Mouse (Mus musculus) 3T3-L1 (cell line): ENCODE data around the gene Rnf38.

ENCODE experiments used
- DNase-seq: peaks from one replicate; pipeline ENCODE4 v3.0.0-alpha.2; 2015; ENCODE audit warnings: low read depth, low spot score

The Rnf38 gene

GRCm38 (mm10) chr4:44224141-44224540 lies 9.4 kb downstream of the Rnf38 start:
- DNase-seq: no peak

- DNase-seq: no peak
Measured at GRCm38 (mm10) chr4:44223444-44223843, 10.1 kb downstream of the Rnf38 start.

DNA sequence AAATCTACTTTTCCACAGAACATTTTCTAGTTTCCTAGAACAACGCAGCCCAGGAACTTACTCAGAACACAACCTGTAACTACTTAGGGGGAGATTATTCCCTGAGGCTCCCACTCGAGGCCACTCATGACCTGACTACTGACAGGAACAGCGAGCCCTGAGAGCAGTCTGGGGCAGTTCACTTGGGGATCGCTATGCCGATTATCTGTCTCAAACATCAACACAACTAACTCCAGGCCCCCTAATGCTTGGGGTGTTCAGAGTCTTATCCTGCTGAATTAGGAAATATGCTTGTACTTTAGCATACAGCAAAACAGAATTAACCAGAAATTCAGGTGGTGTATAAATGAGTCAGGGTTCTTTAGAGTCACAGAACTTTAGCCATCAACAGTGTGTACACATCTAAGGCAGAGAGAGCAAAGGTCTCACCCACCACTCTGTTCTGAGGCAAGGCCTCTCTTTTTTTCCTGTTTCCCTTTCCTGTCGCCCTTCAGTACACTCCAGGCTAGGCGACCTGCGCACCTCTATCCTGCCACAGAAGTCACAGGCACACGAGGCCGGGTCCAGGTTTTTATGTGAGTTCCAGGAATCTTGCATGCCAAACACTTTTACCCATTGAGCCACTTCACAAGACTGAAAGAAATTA lies 16.7 kb downstream of the Rnf38 start:
- no peak for DNase-seq

DNA sequence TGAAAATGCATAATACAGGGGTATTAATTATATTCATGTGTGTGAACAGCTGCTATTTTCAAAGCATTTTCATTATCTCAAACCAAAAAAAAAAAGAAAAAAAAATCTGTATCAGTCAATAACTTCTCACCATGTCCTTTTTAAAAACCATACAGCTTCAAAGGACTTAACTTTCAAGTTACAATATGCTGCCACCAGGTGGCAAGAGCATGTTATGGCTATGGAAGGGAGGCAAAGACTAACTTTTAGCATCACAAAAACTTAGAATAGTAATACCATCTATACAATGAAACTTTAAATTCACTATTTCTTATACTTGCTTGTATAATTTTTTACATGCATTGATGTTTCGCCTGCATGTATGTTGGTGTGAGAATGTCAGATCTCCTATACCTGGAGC lies 33.6 kb downstream of the Rnf38 start:
- DNase-seq: peak; percentile 58

DNA sequence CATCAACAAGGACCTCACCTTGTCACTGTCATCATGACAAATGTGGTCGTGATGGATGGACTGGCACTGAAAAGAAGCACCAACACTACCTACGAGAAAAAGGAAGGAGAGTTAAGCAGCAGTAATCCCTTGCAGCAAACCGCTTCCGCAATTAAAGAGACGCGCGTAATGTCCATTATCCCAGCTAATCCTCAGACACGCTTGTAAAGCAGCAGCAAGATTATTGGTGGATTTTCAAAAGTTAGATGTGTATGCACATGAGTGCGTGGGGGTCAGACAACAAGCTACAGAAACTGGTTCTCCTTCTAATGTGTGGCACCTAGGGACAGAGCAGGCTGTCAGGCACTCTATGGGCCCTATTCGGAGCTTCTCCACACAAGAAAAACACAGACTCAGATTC lies 46.2 kb downstream of the Rnf38 start:
- DNase-seq: no peak

DNA sequence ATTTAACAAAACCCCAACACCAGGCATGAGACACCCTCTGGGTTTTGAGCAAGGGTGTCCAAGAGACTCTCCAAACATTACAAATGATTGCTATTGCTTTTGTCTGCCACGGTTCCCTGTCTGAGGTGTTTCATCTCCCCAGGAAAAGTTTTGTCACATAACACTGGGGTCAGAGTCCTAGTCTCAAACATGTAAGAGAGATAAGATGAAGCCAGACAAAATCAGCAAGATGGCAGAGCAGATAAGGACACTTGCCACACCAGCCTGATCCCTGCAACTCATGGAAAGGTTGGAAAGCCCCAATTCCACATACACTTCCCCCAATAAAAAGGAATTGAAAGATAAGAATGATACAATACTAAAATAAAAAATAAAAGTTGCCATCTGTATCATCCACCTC lies 49.7 kb downstream of the Rnf38 start:
- DNase-seq: no peak

DNA sequence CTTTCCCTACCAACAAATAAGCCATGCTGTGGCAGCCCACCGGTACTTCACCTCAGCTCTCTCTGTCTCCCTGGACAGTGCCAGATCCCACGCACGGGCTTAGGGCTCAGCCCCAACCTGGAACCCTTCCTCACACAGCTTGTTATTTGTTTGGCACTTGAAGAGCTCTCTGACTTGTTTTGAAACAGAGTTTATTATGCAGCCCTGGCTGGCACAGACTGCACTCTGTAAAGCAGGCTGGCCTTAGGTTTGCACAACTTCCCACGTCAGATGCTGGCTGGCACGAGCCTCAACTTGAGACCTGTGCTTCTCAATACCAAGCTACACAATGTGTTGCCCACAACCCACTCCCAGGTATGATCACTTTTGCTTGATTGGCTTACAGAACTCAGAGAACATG lies 53.8 kb downstream of the Rnf38 start:
- DNase-seq: no peak

- peak; percentile 80 for DNase-seq
Measured at GRCm38 (mm10) chr4:44173177-44173576, 60.4 kb downstream of the Rnf38 start.

DNA sequence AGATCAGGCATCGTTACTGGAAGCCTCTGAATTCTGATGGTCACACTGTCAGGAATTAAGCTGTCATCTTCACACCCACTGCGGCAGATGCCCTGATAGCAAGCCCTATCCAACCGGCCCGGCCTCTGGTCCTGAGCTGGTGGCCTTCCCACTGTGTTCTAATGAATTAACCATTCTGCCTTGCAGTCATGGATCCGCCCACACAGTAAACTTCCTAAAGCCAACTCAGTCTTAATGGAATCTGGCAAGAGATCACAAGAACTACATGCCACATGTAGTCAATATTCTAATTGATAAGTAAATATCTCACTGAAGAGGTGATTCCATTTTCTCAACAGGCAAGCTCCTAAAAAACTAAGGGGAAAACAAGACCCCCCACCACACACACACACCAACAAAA lies 60.9 kb downstream of the Rnf38 start:
- DNase-seq: no peak

DNA sequence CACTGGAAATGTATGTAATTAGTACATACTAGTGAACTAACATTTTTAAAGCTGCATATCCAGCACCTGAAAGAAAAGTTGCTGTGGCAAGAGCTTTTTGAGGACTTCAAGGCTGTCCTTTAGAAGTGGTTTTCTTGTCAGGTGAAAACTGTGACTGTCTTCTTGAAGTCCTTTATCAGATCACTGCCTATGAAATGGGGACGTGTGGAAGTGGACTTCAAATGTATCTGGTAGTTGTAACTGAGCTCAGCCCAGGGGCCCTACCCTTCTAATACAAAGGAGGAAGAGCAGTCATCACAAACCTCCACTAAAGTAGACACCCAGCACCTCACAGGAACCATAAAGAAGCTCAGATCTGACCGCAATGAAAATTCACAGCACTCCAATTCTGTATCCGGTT lies 63.7 kb downstream of the Rnf38 start:
- DNase-seq: no peak

GRCm38 (mm10) chr4:44168816-44169215 lies 64.8 kb downstream of the Rnf38 start:
- peak; percentile 37 for DNase-seq

DNA sequence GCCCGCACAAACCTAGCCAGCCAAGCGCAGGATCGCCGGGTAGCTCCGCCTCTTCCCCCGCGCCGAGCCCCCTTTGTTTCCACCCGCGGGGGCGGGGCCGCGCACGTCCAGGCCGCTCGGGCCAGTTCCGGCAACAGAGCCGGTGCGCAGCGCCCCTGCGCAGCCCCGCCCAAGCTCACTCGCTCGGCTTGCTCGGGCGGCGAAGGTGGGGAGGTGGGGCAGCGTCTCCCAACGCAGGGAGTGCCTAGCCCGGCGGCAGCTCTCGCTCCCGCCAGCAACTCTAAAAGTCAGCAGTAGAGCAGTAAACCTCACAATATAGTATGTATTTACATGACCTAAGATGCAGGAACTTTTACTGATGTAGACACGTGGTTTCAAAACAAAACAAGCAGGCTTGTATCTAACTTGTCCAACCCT lies 65.3 kb downstream of the Rnf38 start:
- DNase-seq: peak; percentile 90

DNA sequence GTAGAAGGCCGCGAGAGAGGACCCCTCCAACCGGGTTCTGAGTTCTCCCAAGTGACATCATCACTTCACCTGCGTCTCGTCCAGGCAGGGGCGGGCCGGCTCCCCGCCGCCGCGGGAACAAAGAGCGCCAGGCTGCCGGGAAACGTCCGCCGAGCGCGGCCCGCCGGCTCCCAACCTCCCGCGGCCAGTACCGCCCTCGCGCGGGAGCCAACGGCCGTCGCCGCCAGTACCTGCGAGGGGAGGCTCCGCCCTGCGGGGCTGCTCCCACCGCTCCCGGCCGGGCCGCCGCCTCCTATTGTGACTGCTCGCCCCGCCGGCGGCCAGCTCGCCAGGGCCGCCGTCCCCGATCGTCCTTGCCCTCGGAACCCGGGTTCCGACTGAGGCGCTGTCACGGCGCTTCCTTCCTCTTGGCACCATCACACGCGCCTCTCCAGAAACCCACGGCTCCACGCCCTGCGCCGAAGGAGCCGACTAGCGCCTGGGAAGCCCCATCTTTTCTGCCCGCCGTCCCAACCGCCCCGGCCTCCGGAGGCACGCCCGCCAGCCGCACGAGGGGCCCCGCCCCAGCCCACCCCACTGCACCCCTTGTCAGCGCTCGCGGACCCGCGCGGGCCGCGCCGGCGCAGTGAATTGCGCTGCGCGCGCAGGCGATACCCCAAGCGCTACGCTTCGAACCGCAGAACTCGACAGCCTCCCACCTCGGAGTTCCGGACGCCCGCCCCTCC lies 66.0 kb downstream of the Rnf38 start:
- DNase-seq: peak; percentile 77

DNA sequence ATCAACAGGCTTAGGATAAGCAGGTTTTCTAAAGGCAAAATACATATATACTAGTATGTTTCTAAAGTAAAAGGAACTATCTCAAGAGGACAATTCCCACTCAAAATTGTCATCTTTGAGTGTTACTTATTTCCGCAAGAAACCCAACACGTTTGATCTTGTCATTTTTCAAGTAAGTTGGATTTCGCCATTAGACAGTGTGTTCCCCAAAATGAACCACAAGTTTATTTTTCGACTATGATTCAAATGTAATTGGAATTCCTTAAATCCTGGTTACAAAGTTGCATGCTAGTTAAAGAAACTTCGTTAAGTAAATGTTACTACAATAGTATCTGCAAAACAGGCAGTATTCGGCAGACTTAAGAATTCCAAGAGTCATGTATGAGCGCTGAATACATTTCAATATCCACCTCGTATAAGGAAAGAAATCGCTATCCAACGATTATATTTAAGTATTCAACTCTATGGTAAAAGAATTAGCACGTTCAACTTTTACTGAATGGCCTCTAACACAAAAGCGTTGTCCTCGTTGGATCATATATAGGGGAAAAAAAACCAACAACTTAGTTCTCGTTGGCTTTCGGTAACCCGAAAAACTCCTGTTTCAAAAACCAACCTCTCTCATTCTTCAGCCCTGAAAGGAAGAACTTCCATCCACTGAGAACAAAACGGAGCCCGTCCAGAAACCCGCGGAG lies 66.7 kb downstream of the Rnf38 start:
- DNase-seq: no peak

DNA sequence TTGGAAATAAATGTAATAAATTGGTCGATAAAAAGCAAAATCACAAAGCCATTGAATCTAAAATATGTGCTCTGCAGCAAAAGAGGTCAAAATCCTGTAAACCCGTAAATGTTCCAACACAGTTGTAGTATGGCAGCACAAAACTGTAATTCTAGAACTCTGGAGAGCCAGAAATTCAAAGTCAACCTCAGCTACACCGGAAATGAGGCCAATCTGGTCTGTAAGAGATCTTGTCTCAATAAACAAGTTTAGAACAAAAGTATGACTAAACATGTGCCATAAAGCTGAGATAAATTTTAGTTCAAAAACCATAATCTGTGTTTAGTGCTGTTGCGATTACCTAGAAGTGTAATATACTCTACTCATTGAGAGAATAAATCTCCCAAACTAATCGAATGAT lies 69.0 kb downstream of the Rnf38 start:
- no peak for DNase-seq

GRCm38 (mm10) chr4:44163034-44163433 lies 70.6 kb downstream of the Rnf38 start:
- no peak for DNase-seq

GRCm38 (mm10) chr4:44160990-44161689 lies 72.4 kb downstream of the Rnf38 start:
- no peak for DNase-seq

DNA sequence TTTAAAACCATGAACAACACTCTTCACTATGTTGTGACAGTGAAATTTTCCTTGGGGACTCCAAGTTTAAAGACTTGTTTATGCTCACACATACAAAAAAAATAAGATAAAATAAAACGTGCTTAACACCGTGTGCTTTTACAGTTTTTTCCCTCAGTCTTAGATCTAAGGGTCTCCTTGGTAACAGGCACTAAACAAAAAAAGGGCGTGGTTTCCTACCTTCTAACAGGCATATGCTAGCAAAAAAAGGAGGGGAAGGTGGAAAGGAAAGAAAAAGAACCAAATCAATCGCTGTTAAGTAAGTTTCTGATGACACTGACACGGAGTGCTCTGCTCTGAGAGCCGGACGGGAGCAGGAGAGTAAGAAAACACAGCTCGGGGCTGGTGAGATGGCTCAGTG lies 73.8 kb downstream of the Rnf38 start:
- no peak for DNase-seq

GRCm38 (mm10) chr4:44156481-44156880 lies 77.1 kb downstream of the Rnf38 start:
- peak; percentile 71 for DNase-seq

GRCm38 (mm10) chr4:44154884-44155283 lies 78.7 kb downstream of the Rnf38 start:
- no peak for DNase-seq

- no peak for DNase-seq
Measured at GRCm38 (mm10) chr4:44152904-44153303, 80.7 kb downstream of the Rnf38 start.

- DNase-seq: no peak
Measured at GRCm38 (mm10) chr4:44126805-44127204, 106.8 kb downstream of the Rnf38 start.
